Mouse (Mus musculus): ENCODE measurements around the gene Zfpl1. TPM values are rescaled to one million over a fixed set of nuclear protein-coding genes. Genes with fewer than 3 reads are reported as not detected.

The Zfpl1 gene
- total RNA-seq, 2 experiments from 2014 or later, result 36.3 to 37.9 TPM

DNA sequence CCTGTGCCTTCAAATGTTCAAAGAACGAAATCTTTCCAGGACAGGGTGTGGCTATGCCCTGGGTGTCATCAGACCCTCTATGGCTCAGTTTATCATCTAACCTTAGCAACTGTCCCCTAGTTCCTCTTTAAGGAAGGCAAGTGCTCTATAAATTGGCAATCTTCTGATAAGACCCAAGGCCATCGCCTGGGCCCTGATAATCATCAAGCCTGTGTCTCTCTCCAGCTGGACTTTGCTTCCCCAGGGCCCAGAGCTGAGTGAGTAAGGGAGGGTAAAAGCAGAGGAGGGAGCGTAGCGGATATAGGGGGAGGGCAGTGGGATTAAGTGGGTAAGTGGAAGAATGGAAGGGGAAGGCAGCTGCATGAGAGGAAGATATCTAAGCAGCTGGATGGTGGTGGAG, 19.7 kb upstream of the Zfpl1 start:
- intact Hi-C loops (cut with DNase I), result no loop called here
- no peak for DNase-seq (ENCODE audit: extremely low spot score in 1 of 2, low spot score in 2 of 2)

DNA sequence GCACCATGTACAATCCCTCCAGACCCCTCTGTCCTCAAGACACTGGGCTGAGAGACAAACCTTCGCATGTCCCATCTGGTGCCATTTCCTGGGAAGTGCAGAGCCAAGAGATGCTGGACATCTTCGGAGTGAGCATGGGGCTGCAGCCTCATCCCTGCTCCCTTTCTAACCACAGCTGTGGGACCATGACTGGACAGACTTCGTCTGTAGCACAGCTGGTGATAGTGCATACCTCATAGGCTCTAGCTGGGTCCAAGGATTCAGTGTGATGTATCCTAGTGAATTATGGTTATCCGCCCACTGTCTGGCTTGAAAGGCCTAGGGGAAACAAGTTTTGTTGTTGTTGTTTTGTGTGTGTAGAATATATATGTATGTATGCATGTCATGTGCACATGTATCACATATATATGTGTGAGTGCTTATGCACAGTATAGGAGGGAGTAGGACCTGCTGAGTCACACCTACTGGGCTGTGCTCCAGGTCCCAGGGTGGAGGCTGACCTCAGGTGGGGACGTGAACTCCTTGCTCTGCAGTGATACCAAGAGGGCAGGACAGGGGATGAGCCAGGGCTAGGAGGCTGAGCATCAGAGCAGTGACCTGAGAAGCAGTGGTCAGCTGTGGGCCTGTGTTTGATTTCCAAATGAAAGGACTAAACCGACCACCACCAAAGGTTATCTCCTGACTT, 17.6 kb upstream of the Zfpl1 start:
- intact Hi-C loops (cut with DNase I), result no loop called here

DNA sequence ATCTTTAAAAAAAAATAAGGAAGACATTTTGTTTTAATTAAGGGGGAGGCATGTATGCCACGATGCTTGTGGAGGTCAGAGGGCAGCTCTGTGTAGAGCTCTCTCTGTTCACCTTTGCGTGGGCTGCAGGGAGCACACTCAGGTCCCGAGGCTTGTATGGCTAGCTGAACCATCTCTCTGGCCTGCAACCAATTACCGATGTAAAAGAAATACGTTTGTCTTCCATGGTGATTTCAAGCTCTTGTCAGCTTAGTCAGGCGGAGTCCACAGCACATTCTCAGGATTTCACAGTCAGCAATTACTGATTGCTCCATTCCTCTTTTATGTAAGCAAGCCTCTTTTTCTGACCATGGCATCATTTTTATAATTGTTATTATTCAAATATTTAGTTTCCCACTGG, 16.4 kb upstream of the Zfpl1 start:
- no peak for DNase-seq (ENCODE audit: extremely low spot score in 1 of 2, low spot score in 2 of 2)
- intact Hi-C loops (cut with DNase I), result no loop called here

More for the DNA sequence above, 17.6 kb upstream of the Zfpl1 start:
- DNase-seq (ENCODE audit: extremely low spot score in 1 of 2, low spot score in 2 of 2), result no peak

DNA sequence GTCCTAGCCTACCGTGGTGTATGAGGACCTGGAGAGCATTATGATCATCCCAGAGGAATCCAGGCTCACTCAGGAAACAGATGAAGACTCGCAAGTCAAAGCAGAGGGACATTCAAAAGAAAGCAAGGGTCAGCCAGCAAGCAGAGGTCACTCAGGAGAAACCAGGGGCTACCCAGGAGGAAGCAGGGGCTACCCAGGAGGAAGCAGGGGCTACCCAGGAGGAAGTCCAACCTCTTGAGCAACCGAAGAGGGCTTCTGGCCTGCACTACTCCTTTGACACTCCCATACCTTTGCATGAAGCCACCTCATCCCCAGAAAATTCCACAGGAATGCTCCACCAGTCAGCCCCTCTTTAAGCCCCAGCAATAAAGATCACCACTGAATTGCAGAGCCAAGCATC, 13.1 kb upstream of the Zfpl1 start:
- no peak for DNase-seq (ENCODE audit: extremely low spot score in 1 of 2, low spot score in 2 of 2)
- intact Hi-C loops (cut with DNase I), result no loop called here

DNA sequence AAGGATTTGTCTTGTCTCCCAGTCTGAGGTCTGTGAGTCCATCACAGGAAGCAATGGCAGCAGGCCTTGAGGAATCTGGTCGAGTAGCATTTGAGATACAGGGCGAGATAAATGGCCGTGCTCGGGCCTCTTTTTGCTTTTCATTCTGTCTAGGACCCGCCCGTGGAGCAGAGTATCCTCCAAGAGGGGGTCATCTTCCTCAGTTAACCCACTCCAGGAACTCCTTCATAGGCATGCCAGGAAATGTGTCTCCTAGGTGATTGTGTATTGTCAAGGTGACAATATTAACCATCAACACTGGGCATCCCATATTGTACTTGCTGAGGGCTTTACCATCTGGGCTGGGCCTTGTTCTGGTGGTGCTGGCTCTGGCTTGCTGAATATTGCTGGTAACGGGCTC, 9.4 kb upstream of the Zfpl1 start, which contains the start of gene AC131692.1:
TSS of gene AC131692.1 (plus strand) at position 301 of the 400 bp plus-strand sequence.
- intact Hi-C loops (cut with DNase I), result no loop called here
- no peak for DNase-seq (ENCODE audit: extremely low spot score in 1 of 2, low spot score in 2 of 2)

DNA sequence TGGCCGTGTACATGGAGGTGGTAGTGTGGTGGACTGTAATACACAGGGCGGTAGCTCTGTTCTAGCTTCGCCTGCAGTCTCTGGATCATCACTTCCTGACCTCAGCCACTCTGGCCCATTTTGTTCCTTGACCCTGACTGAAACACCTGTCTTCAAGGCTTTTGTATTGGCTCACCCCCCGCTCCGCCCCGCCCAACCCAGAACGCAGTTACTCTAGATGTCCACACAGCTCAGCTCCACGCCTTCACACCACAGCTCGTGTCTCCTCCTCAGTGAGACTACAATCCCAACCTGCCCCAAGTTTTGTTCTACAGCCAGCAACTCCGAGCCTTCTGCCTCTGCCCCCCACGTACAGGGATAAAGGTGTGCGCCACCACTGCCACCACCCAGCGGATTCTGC, 4.1 kb upstream of the Zfpl1 start:
- intact Hi-C loops (cut with DNase I), result no loop called here
- DNase-seq (ENCODE audit: extremely low spot score in 1 of 2, low spot score in 2 of 2), result no peak

DNA sequence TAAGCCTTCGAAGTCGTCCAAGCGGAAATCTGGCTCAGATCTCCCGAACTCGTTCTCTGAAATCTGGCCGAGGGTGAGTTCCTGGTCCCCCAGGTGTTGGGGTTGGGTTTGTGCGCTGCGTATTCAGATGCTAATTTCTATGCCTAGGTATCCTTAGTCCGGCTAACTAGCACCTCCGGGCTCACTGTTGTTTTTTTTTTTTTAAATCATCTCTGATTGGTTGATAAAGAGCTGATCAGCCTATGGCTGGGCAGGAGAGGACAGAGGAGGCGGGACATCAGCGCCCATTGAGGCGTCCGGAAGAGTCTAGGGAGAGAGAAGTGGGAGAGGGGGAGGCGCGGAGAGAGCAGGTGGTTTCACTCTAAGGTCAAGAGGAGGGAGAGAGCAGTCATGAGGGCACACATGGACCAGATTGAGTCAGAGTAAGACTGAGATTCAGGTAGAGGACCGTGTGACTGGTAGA, 692 bp upstream of the Zfpl1 start:
- intact Hi-C loops (cut with DNase I), result no loop called here
- DNase-seq (ENCODE audit: extremely low spot score in 1 of 2, low spot score in 2 of 2), result peak in 1 of 2 experiments; percentile 69

DNA sequence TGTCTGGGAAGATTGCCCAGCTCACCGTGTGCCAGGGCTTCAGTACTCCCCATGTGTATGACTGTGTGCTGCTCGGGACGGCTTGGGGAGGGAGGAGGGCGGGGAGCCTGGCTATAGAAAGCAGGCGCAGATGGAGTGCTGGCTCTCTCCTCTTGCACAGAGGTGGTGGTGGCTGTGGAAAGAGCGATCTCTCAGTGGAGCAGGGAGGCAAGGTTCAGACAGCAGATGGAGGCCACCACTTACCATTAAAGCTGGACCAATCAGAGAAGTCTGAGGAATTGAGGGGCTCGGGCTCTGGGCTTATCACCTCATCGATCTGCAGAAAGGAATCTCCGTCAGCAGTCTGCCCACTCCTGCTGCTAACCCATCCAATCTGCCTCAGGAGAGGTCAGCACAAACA, 2.6 kb downstream of the Zfpl1 start, which contains the start of gene Gm28374:
TSS of gene Gm28374 (minus strand) at position 101 of the 400 bp plus-strand sequence.
- intact Hi-C loops (cut with DNase I), result no loop called here
- no peak for DNase-seq (ENCODE audit: extremely low spot score in 1 of 2, low spot score in 2 of 2)

DNA sequence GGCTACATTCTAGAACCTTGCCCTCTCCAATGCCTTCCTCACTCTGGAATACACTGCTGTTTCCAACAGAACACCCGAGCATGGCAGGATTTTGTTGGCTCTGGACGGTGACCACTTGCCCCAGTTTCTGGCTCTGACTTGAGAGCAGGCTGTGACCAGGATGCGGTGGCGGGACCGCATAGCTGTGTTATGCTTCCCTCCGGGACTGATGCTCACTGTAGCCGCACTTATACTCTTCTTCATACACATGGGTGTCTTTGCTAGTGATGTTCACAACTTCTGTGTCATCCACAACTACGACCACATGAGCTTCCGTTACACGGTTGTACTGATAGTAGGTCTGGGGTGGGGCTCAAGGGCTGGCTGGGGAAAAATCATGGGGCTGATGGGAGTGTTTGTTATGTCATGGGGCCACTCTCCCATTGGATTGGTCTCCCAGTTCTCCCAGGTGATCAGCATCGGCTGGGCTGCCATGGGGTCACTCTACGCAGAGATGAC, 4.7 kb downstream of the Zfpl1 start, which contains the start of gene Tmem262:
TSS of gene Tmem262 (plus strand) at position 51 of the 498 bp plus-strand sequence.
- no peak for DNase-seq (ENCODE audit: extremely low spot score in 1 of 2, low spot score in 2 of 2)
- intact Hi-C loops (cut with DNase I), result loop anchor here (5.0 kb wide), 1 partner anchor 37 kb away; the partner anchor contains the start of gene Sac3d1

DNA sequence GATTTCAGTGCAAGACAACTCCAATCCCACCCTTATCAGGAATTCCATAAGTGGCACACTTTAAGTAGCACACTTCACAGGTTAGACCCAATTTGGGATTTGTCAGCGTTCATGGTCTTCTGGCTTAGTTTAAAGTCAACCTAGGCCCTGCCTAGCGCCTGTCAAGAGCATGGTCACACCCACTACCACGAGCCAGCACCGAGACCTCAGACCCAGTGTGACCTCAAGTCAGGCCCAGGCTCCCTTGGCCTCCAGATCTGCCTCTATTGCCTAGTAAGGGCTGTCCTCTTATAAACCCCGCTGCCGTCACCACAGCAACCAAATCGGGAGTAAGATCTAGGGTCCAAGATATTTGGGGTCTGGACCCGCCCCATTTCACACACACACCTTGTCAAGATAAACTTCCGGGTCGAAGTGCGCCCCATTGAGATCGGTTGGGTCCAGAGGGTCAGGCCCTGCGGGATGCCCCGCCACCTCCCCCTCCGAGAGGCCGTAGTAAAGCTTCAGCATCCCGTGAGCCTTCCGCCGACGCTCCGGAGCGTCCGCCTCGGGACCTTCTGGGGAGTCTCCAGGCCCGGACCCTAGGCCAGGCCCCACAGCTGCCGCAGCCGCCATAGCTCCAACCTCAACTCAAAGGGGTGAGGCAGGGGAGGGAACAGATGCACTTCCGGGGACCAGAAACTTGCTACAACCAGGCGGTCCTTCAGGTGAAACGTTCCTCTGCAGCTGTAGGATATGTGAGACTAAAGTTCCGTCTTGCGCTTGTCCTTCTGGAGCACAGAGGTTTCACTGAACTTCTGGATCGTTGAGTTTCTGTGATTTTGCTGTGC, 8.0 kb downstream of the Zfpl1 start, which contains the start of gene Vps51:
TSS of gene Vps51 (minus strand) at position 668 of the 830 bp plus-strand sequence.
- peak; percentile 86 to 89 for DNase-seq (ENCODE audit: extremely low spot score in 1 of 2, low spot score in 2 of 2)
- intact Hi-C loops (cut with DNase I), result loop anchor here (5.0 kb wide), 1 partner anchor 41 kb away; the partner anchor contains the start of gene Sac3d1

DNA sequence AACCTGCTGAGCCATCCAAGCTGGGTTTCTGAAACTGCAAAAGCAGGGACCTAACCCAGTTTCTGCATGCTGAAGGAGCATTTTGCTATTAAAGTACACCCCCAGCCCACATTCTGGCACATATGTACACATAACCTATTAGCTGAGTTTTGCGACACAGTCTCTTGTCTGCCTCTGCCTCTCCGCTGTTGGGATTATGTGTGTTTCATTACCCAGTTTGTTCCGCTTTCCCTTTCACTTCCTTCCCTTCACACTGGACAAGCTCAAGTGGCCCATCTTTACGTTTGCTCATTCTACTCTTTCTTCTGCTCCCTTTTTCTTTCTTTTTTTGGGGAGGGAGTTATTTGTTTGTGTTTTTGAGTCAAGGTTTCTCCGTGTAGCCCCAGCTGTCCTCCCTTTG, 10.9 kb downstream of the Zfpl1 start:
- DNase-seq (ENCODE audit: extremely low spot score in 1 of 2, low spot score in 2 of 2), result no peak
- intact Hi-C loops (cut with DNase I), result no loop called here

DNA sequence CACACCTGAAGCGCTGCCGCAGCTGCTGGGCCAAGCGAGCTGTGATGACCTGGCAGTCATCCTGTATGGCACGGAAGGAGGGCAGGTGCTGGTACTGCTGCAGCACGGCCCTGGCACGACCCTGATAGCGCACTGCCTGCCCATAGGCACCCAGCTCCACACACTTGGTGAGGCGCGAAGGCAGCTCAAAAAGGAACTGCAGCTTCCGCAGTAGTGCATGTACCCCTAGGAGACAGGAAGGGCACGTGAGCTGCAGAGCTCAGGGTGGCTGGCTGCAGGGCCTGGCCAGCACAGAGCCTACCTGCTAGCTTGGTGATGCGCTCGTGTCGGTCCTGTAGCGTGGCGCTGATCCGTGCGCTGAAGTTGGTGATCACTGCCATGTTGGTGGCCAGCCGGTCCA, 13.5 kb downstream of the Zfpl1 start:
- no peak for DNase-seq (ENCODE audit: extremely low spot score in 1 of 2, low spot score in 2 of 2)

DNA sequence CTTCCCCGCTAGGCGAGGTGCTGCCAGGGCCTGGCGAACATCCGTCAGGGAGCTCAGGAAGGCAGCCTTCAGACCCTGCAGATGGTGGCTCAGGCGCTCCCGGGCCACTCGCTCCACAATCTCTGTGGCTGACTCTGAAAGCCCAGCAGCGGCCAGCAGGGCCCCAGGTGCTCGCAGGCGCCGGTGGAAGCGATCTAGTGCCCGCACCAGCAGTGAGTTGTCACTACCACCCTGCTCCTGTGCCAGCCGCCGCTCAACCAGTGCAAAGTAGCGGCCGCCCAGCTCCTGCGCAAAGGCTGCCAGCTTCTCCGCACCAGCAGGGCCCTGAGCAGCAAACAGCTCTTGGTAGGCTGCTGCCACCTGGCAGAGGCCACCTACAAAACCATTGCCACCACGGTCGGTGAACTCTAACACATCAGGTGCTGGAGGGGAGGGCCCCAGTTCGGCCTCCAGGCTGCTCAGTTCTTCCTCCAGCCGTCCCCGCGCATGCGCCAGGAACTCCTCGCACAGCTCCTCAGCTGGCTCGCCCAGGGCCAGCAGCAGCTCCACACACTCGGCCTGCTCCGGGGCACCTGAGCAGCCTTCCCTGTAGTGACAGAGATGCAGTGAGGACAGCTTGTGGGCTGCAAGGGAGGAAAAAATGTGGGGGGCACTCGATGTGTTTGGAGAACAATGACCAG, 14.0 kb downstream of the Zfpl1 start:
- intact Hi-C loops (cut with DNase I), result no loop called here
- DNase-seq (ENCODE audit: extremely low spot score in 1 of 2, low spot score in 2 of 2), result no peak

More for the DNA sequence above, 13.5 kb downstream of the Zfpl1 start:
- intact Hi-C loops (cut with DNase I), result no loop called here

DNA sequence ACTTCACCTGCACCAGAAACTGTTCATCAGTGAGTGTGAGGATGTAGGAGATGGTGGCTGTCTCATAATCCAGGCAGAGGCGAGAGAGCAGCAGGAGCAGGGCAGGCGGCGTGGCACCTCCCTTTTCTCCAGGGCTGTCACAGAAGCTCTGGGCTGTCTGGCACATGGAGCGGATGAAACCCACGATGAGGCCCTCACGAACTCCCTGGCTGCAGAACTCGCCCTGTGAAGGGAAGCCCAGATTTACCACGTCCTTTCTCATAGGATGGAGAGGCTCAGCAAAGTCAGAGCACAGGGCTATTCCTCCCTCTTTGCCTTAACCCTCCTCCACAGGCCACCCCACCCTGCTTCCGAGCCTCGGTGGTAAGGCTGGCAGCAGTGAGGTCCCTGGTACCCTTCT, 14.9 kb downstream of the Zfpl1 start:
- DNase-seq (ENCODE audit: extremely low spot score in 1 of 2, low spot score in 2 of 2), result no peak
- intact Hi-C loops (cut with DNase I), result no loop called here

DNA sequence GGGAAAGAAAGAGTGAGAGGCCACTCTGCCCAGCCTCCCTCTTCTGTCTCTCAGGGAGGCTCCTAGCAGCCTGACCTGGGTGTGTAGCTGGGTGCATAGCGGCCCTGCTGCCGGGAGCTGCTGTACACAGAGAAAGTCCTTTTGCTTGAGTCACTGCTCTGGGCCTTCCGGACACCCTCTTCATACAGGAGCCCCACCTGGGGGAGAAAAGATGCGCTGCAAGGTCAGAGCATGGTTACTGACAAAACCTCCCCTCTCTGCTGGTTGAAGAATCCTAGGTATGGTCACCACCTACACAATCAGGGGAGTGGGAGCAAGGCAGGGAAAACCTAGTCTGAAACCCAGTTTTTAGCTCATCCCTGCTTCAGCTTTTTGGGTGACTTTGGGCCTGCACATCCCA, 15.8 kb downstream of the Zfpl1 start:
- DNase-seq (ENCODE audit: extremely low spot score in 1 of 2, low spot score in 2 of 2), result no peak
- intact Hi-C loops (cut with DNase I), result no loop called here

DNA sequence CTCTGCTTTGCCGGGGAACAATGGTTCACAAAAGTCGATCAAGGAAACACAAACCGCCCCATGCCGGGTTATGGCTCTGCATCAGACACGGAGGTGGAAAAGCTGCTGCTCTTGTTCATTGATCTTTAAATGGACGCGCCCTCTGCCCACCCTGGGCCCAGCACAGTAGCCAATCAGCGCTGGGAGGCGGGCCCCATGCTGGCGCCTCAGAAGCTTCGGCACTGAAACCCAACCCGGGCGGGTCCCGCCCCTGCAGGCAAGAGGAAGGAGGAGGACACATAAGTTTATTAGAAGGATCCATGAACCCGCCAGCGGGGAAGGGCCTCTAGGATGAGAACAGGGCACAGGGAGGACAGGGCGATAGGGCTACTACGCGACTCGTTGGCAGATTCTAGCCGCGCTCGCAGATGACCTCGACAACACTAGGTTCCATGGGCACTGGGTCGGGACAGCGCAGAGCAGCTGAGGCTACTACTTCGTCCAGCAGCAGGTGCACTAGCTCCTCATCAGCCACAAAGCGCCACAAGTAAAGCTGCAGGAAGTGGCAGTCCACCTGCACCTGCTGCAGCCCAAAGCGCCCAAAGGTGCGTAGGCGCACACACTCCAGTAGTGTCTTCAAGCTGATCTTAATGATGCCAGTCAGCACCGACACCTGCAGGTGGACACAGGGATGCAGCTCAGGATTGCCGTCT, 16.9 kb downstream of the Zfpl1 start, which contains the start of gene Tm7sf2:
TSS of gene Tm7sf2 (minus strand) at position 650 of the 692 bp plus-strand sequence.
- peak; percentile 91 to 94 for DNase-seq (ENCODE audit: extremely low spot score in 1 of 2, low spot score in 2 of 2)
- intact Hi-C loops (cut with DNase I), result no loop called here

DNA sequence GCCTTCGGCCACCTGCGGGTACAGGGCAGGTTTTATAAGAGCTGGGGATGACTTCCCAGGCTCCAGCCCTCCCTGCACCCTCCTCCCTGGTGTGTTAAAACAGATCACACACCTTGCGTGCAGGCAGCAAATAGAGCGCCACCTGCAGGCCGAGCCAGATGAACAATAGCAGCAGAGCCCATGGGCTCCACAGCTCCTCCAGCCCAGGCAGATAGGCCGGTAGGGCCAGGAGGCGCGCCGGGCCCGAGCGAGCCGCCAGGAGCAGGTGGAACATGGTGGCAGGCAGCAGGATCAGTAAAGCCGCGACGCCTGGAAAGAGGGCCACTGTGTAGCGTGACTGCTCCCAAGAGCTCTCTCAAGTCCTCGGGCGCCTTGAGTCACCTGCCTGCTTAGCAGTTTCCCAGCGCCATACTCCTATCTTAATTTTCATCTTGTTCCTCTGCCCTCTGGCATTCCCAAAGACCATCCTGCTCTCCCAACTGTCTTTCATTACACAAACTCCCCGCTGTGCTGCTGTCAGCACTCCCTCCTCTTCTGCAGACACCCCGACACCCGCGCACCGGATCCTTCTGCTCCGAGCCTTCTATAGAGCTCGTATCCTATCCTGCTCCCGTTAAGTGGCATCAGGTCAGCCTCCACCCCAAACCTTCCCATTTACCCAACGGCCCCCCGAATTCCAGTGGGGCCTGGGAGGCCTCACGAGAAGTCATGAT, 17.6 kb downstream of the Zfpl1 start:
- intact Hi-C loops (cut with DNase I), result no loop called here
- peak; percentile 72 to 90 for DNase-seq (ENCODE audit: extremely low spot score in 1 of 2, low spot score in 2 of 2)

DNA sequence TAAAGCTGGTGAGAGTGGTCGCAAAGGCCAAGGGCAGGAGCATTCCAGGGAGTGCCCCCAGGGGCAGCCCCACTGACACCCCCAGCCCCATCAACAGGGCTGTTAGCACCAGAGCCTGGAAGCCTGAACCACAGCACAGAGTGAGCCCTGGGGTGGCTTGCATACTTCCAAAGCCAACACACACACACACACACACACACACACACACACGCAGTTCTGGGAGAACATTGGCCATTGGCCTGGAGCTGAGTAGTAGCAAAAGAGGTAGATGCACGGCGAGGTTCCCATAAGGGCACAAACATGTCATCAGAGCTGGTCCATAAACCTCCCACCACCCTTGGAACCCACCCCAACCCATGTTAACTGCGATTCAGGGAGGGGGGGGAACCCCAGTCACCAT, 18.2 kb downstream of the Zfpl1 start:
- DNase-seq (ENCODE audit: extremely low spot score in 1 of 2, low spot score in 2 of 2), result peak in 1 of 2 experiments; percentile 50
- intact Hi-C loops (cut with DNase I), result no loop called here

All from left cerebral cortex, postnatal 10 days (tissue).